Mouse (Mus musculus): ENCODE data around the gene Pnmal2. TPM values are rescaled to one million over a fixed set of nuclear protein-coding genes. Genes with fewer than 3 reads are reported as not detected.
A peak's percentile ranks its signal among the peaks of the same experiment; 100 is the strongest.
"Not testable (repeated sequence)": the region's sequence is repeated elsewhere in the genome, so short reads cannot be mapped to it uniquely, and the experiment has no call there.

Gene Pnmal2
- polyA plus RNA-seq, 1 experiment from 2014 or later, result 4.7 TPM

DNA sequence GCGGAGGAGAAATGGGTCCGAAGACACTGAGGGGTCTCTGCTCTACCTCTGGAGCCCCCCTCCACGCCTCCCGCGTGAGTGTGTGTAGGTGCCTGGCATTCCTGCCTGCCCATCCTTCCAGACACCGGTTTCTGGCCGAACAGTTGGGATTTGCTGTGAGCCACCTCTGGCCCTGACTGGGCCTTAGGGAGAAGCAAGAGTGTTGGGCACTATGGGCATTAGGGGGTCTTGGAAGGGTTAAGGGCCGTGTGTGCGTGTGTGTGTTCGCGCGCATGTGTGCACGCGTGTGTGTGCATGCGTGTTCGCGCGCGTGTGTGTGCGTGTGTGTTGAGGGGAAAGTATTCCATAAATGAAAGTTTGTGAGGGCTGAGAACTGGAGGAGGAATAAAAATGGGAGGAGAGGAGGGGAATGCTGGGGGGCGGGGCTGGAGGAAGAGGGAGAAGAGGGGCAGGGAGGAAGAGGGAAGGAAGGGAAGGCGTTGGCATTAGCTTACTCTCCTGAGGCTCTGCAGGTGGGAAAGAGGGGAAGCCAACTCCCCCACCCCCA is 2.9 kb downstream of the Pnmal2 start:
- H3K9me3 ChIP-seq (replicated peaks), result no peaks in the 10 kb centered on the region
- ATAC-seq (replicated peaks; ENCODE audit: insufficient number of reproducible peaks, insufficient read depth, low FRiP score, low read depth), result no peak
- H3K27me3 ChIP-seq, result peaks cover 45% of the 10 kb centered on the region
- H3K4me2 ChIP-seq, result peak overlapping the region; percentile 95
- H3K4me3 ChIP-seq, result peak overlapping the region; percentile 50
- peaks cover 59% of the 10 kb centered on the region for H3K4me1 ChIP-seq (replicated peaks)
- no peaks in the 10 kb centered on the region for H3K36me3 ChIP-seq
- peak overlapping the region; percentile 59 for H3K9ac ChIP-seq
- 23% methylated on average over 22 of the region's 22 CpGs for WGBS
- peak overlapping the region; percentile 61; the same call in 1 of the 2 replicates for H3K27ac ChIP-seq

DNA sequence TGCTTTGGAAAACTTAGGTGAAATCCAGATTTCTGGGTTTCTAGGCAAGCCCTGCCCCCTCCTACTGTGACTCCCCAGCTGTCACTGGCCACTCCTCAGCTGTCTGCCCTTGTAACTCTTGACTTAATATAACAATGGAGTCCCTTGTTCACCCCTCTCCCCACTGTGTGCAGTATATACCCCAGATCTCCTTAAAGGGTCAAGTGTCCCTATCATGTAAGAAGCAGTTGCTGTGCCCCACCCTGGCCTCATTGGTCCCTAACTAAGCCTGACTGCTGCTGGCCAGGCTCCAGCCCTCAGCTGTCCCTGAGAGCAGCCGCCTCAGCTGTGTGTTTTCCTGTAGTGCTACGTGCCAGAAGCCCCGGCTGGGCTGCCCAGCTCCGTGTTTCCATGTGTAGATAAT is 3.5 kb downstream of the Pnmal2 start:
- peak overlapping the region; percentile 61 for H3K27ac ChIP-seq
- no peaks in the 10 kb centered on the region for H3K9me3 ChIP-seq (replicated peaks)
- no peaks in the 10 kb centered on the region for H3K36me3 ChIP-seq
- 3% methylated on average over 4 of the region's 4 CpGs for WGBS
- peak; percentile 38 for ATAC-seq (replicated peaks; ENCODE audit: insufficient number of reproducible peaks, insufficient read depth, low FRiP score, low read depth)
- no peak overlapping the region for H3K9ac ChIP-seq
- peak overlapping the region; percentile 17; the same call in 1 of the 2 replicates for H3K4me3 ChIP-seq
- peak overlapping the region; percentile 95 for H3K4me2 ChIP-seq
- H3K4me1 ChIP-seq (replicated peaks), result peaks cover 59% of the 10 kb centered on the region
- peaks cover 45% of the 10 kb centered on the region for H3K27me3 ChIP-seq

DNA sequence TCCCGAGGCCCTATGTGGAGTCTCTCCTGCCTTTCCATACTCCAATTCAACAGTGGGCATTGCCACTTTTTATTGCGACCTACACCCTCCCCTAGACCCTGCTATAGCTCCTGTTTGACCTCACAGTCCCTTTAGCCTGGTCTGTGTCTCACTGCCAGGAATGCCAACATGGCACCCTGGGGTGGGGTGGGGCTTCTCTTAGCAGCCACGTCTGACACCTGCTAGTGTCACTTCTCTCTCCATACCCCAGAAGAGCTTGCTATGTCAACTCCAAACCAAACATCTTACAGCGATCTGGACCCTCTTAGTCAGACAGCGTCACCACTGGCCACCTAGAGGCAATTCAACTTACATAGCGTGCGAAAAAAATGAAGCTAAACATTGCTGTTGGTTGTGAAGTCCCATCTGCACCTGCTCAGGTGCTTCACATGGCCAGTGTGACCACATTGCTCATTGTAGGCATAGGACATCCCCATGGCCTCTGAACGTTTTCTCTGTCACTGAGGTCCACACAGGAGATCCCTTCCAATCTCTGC is 4.5 kb downstream of the Pnmal2 start:
- no peak overlapping the region for H3K27ac ChIP-seq
- H3K4me1 ChIP-seq (replicated peaks), result peaks cover 58% of the 10 kb centered on the region
- no peaks in the 10 kb centered on the region for H3K36me3 ChIP-seq
- ATAC-seq (replicated peaks; ENCODE audit: insufficient number of reproducible peaks, insufficient read depth, low FRiP score, low read depth), result no peak
- H3K9me3 ChIP-seq (replicated peaks), result no peaks in the 10 kb centered on the region
- 74% methylated on average over 8 of the region's 8 CpGs for WGBS
- H3K4me2 ChIP-seq, result no peak overlapping the region
- H3K27me3 ChIP-seq, result peaks cover 45% of the 10 kb centered on the region
- H3K9ac ChIP-seq, result no peak overlapping the region
- H3K4me3 ChIP-seq, result no peak overlapping the region

DNA sequence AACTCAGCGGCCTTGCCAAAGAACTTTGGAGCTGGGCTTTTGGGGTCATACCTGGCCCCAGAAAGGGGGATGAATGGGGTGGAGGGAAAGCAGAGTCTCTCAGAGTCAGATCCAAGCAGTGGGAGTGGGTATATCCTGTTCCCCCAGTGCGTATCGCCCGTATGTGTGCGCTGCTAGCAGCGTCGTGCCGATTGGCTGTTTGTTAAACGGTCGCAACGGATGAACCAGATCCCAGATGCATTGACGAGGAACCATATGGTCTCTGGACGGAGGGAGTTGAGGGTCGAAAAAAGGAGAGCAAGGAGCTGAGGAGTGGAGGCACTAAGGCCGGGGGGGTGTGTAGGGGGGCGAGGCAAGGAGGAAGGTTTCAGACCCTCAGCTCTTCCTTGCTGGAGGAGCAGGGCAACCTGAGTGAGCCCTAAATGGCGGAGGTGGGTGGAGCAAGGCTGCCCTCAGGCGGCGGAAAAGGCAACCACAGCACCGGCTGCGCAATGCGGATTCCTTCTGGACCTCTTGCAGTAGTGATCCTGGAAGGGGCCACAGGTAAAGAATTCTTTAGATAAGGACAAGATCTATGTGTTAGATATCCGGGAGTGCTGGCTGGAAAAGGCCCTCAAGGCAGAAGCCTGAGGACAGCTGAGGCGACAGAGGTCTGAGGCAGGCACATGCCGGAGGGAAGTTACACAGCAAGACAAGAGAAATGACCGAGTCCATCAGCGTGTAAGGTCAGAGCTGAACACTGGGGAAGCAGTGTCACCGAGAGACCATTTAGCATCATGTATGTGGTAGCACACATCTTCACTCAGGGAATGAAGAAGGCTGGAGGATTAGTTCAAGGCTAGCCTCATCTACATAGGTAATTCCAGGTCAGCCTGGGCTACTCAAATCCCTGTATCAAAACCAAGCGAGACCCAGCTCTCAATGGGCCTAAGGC is 5.7 kb downstream of the Pnmal2 start:
- Histone ChIP-seq H3K9me3 (replicated peaks) (no peaks in the 10 kb centered on the region), H3K4me1 (replicated peaks) (peaks cover 46% of the 10 kb centered on the region), H3K36me3 (no peaks in the 10 kb centered on the region), H3K9ac (peak overlapping the region; percentile 2; the same call in 1 of the 2 replicates), H3K27ac (no peak overlapping the region), H3K27me3 (peaks cover 38% of the 10 kb centered on the region), H3K4me3 (peak overlapping the region; percentile 33), H3K4me2 (peak overlapping the region; percentile 64)
- ATAC-seq (replicated peaks; ENCODE audit: insufficient number of reproducible peaks, insufficient read depth, low FRiP score, low read depth), result peak; percentile 19; the same call in 1 of the 2 replicates
- 10% methylated on average over 29 of the region's 29 CpGs for WGBS

DNA sequence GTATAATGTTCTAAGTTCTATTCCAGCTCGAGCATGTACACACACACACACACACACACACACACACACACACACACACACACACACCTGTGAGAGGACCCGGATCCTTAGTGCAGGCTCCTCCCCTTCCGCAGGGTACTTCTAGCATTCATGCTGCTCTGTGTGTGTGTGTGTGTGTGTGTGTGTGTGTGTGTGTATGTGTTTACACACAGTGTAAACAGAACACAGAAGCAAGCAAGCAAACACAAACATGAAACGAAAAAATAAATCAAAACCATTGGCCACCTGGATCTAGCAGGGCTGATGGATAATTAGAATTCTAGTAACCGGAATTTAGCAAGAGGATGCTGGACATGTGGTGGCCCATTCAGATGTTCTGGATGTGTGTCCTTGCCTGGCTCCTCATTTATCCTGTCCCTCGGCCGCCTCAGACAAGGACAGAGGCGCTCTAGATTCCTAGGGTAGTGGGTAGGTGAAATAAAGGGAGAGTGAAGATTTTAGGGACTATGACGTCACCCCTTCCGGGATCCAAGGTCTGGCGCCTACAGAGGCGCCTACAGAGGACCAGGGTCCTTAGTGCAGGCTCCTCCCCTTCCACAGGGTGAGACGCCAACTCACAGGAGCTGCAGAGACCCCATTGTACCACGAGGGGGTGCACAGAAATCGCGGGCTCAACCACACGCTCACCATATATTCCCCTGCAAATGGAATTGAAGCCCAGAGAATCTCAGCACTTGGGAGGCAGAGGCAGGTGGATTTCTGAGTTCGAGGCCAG is 6.6 kb downstream of the Pnmal2 start:
- Histone ChIP-seq H3K4me2 (no peak overlapping the region; the same call in 1 of the 2 replicates), H3K9ac (no peak overlapping the region)
- 23% methylated on average over 18 of the region's 18 CpGs for WGBS

DNA sequence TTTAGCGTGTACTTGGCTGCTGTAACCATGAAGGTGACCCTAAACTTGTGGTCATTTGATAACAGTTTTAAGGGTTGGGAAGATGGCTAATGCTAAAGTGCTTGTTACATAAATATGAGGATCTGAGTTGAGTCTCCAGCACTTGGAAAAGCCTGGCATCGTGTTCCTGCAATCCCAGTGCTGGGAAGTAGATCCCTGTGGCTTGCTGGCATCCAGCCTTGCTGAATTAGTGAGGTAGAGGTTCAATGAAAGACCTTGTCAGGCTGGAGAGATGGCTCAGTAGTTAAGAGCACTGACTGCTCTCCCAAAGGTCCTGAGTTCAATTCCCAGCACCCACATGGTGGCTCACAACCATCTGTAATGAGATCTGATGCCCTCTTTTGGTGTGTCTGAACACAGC is 9.3 kb downstream of the Pnmal2 start:
- not testable (repeated sequence) for H3K9ac ChIP-seq; H3K27ac ChIP-seq; H3K36me3 ChIP-seq; H3K4me2 ChIP-seq; H3K9me3 ChIP-seq (replicated peaks); ATAC-seq (replicated peaks; ENCODE audit: insufficient number of reproducible peaks, insufficient read depth, low FRiP score, low read depth); H3K4me3 ChIP-seq
- H3K4me1 ChIP-seq (replicated peaks), result peaks cover 12% of the 10 kb centered on the region
- 60% methylated on average over 2 of the region's 2 CpGs for WGBS
- peaks cover 11% of the 10 kb centered on the region for H3K27me3 ChIP-seq

More for the DNA sequence above, 6.6 kb downstream of the Pnmal2 start:
- no peaks in the 10 kb centered on the region for H3K36me3 ChIP-seq
- H3K9me3 ChIP-seq (replicated peaks), result no peaks in the 10 kb centered on the region
- peaks cover 29% of the 10 kb centered on the region for H3K27me3 ChIP-seq
- H3K4me3 ChIP-seq, result no peak overlapping the region
- no peak overlapping the region for H3K27ac ChIP-seq
- peaks cover 40% of the 10 kb centered on the region for H3K4me1 ChIP-seq (replicated peaks)
- peak; percentile 47; the same call in 1 of the 2 replicates for ATAC-seq (replicated peaks; ENCODE audit: insufficient number of reproducible peaks, insufficient read depth, low FRiP score, low read depth)

DNA sequence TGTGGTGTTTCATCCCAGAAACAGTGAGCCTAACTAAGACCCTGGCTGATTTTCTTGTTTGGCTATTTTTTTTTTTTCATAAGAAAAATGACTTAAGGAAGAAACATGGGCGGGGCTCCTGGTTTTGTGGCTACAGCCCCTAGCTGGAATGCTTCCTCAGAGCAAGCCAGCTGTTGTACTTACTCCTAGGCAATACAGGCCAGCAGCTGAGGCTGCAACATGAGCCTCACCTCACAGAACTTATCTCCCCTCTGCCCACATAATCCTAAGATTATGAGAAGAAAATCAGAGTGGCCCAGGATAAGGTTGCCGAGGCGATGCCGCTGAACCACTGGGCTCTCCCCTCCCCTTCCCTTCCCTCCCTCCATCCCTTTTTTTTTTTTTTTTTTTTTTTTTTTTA is 11.2 kb downstream of the Pnmal2 start:
- Histone ChIP-seq H3K9ac (no peak overlapping the region), H3K4me2 (no peak overlapping the region), H3K4me3 (no peak overlapping the region), H3K9me3 (replicated peaks) (no peaks in the 10 kb centered on the region), H3K27me3 (no peaks in the 10 kb centered on the region), H3K36me3 (no peaks in the 10 kb centered on the region), H3K4me1 (replicated peaks) (peaks cover 4% of the 10 kb centered on the region; the same call in 1 of the 2 replicates), H3K27ac (no peak overlapping the region)
- no peak for ATAC-seq (replicated peaks; ENCODE audit: insufficient number of reproducible peaks, insufficient read depth, low FRiP score, low read depth)
- 50% methylated on average over 4 of the region's 4 CpGs for WGBS

DNA sequence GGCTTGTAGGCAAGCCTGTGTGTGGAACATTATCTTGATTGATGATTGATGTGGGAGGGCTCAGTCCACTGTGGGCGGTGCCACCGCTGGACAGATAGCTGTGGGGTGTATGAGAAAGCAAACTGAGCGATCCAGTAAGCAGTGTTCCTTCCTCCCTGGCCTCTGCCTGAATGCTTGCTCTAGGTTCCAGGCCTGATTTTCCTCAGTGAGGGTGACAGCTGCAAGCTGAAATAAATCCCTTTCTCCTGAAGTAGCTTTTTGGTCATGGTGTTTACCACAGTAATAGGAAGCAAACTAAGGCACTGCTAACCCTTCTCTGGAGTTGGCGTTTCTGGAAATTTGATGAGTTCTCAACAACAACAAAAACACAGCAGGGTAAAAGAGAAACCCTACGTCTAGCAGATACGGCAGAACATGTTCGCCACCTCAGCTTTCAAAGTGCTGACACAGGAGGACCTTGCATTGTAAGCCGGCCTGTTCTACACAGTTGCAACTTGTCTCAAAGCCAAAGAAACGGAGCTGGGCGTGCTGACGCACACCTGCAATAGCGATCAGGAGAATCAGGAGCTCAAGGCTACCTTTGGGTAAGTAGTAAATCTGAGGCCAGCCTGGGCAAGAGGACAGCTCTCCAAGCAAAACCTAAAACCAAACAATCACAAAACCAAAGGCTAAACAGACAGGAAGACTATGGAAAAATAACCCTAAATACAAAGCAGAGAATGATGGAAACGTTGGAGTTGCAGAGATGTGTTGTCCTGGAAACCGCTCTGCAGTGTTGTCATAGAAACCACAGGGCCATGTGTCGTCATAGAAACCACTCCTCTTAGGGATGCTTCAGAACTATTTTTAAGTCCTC is 12.2 kb downstream of the Pnmal2 start:
- ATAC-seq (replicated peaks; ENCODE audit: insufficient number of reproducible peaks, insufficient read depth, low FRiP score, low read depth), result no peak
- 69% methylated on average over 15 of the region's 15 CpGs for WGBS
- Histone ChIP-seq H3K4me1 (replicated peaks) (0 out of 2 replicates have a peak, but pooled peaks cover 2% of the 10 kb centered on the region), H3K9me3 (replicated peaks) (no peaks in the 10 kb centered on the region), H3K36me3 (no peaks in the 10 kb centered on the region), H3K4me3 (no peak overlapping the region), H3K4me2 (no peak overlapping the region), H3K27ac (no peak overlapping the region), H3K27me3 (no peaks in the 10 kb centered on the region), H3K9ac (no peak overlapping the region)

DNA sequence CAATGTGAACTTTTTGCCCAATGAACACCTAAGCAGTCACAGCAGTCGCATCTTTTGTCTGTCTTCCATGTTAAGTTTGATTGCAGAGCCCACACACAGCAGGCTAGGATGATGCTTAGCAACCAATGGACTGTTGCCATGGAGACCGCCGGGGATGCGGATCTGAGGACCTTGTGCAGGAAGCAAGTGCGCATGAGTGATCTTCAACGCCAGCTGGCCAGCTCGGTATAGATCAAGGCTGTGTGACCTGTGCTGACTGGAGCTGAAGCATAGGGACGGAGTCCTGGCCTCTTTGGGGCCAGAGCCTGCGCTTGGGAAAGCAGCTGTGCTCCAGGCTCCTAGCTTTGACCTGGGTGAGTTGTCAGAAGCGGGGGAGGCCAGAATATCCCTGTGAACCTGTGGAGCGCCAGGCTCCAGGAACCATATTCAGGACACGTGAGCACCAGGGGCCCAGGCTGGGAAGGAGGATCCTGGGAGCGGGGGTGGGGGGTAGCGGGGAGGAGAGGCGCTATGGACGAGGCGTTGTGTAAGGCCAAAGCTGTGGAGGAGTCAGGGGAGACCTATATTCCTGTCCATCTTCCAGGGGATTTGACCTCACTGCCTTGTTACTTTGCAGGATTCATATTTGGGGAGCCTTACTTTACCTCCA is 15.2 kb downstream of the Pnmal2 start, which contains the start of gene Pnmal1:
Pnmal1 (plus strand) TSS at position 141 of the 649 bp plus-strand sequence.
- 0 out of 2 replicates have a peak, but pooled peaks cover 2% of the 10 kb centered on the region for H3K4me1 ChIP-seq (replicated peaks)
- ATAC-seq (replicated peaks; ENCODE audit: insufficient number of reproducible peaks, insufficient read depth, low FRiP score, low read depth), result peak; percentile 7; the same call in 1 of the 2 replicates
- 34% methylated on average over 17 of the region's 17 CpGs for WGBS
- H3K4me3 ChIP-seq, result no peak within 1 kb of the TSS
- H3K27ac ChIP-seq, result no peak within 1 kb of the TSS
- no peak within 1 kb of the TSS for H3K9ac ChIP-seq
- H3K4me2 ChIP-seq, result no peak within 1 kb of the TSS
- no peaks in the 10 kb centered on the region for H3K36me3 ChIP-seq
- no peaks in the 10 kb centered on the region for H3K27me3 ChIP-seq
- no peaks in the 10 kb centered on the region for H3K9me3 ChIP-seq (replicated peaks)

DNA sequence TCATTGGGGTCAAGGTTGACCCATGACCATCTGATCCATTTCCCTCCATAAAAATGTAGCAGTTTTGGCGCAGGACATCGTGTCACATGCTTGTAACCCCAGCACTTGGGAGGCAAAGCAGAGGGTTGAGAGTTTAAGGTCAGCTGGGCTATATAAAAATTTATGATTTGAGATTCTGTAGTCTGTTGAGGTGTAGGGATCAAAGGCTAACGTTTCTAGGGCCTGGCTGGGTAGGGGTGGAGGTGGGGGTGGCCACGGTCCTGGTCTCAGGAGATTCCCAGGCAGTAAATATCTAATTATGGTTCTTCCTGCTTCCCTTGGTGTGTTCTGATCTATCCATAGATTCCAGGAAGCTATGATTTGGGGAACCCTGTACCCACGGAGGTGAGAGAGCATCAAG is 17.2 kb downstream of the Pnmal2 start:
- 73% methylated on average over 5 of the region's 5 CpGs for WGBS
- H3K4me1 ChIP-seq (replicated peaks), result 0 out of 2 replicates have a peak, but pooled peaks cover 2% of the 10 kb centered on the region
- H3K27ac ChIP-seq, result no peak overlapping the region

More for the DNA sequence above, 17.2 kb downstream of the Pnmal2 start:
- no peak overlapping the region for H3K4me2 ChIP-seq
- no peaks in the 10 kb centered on the region for H3K27me3 ChIP-seq
- H3K9ac ChIP-seq, result no peak overlapping the region
- no peaks in the 10 kb centered on the region for H3K36me3 ChIP-seq
- H3K4me3 ChIP-seq, result no peak overlapping the region
- H3K9me3 ChIP-seq (replicated peaks), result no peaks in the 10 kb centered on the region
- ATAC-seq (replicated peaks; ENCODE audit: insufficient number of reproducible peaks, insufficient read depth, low FRiP score, low read depth), result no peak
